Mouse (Mus musculus) ES-E14 (cell line): Measurements from ENCODE around the gene Pld6.

Source experiments
- CHD2 ChIP-seq: IDR thresholded peaks from 2 replicates; pipeline ENCODE4 v1.6.1; 2014; ENCODE audit warnings: mild to moderate bottlenecking, low read depth, low read length, inconsistent platforms
- HCFC1 ChIP-seq: IDR thresholded peaks from 2 replicates; pipeline ENCODE4 v1.6.1; 2012; ENCODE audit warnings: low read length, inconsistent platforms, borderline replicate concordance; ENCODE audit not compliant: insufficient read depth

- no peak for TF ChIP-seq CHD2
- TF ChIP-seq HCFC1: no peak
Measured at GRCm38 (mm10) chr11:59805256-59805655, 17.8 kb upstream of the Pld6 start.
